Mouse (Mus musculus) testis, postnatal 10 days (tissue): ENCODE results near the gene Gm3149.
"Not testable (repeated sequence)": the region's sequence is repeated elsewhere in the genome, so short reads cannot be mapped to it uniquely, and the experiment has no call there.

Experiments used
- DNase-seq: peaks from one replicate; pipeline ENCODE4 v3.0.0; 2021; ENCODE audit warnings: low spot score

Gene Gm3149

GRCm38 (mm10) chr14:4316983-4317382, at the start of gene Gm3149:
TSS of gene Gm3149 (plus strand) at chr14:4317283.
- DNase-seq = not testable (repeated sequence)

- not testable (repeated sequence) for DNase-seq
Measured at GRCm38 (mm10) chr14:4269238-4269950, 47.7 kb upstream of the Gm3149 start.

GRCm38 (mm10) chr14:4279828-4280227, 37.3 kb upstream of the Gm3149 start:
- DNase-seq = peak; percentile 45

GRCm38 (mm10) chr14:4334476-4335080, 17.5 kb downstream of the Gm3149 start, which contains the start of gene 2610042L04Rik:
TSS of gene 2610042L04Rik (plus strand) at chr14:4334763.
- DNase-seq = not testable (repeated sequence)

- DNase-seq = not testable (repeated sequence)
Measured at GRCm38 (mm10) chr14:4335506-4335905, 18.4 kb downstream of the Gm3149 start.

- DNase-seq = not testable (repeated sequence)
Measured at GRCm38 (mm10) chr14:4368991-4369390, 51.9 kb downstream of the Gm3149 start.

GRCm38 (mm10) chr14:4369691-4370090, 52.6 kb downstream of the Gm3149 start:
- peak; percentile 43 for DNase-seq
